Mouse (Mus musculus): ENCODE measurements around the gene Rab11fip5. TPM values are rescaled to one million over a fixed set of nuclear protein-coding genes. Genes with fewer than 3 reads are reported as not detected.

Gene Rab11fip5
- polyA plus RNA-seq, 1 experiment from 2014 or later = 21.1 TPM

DNA sequence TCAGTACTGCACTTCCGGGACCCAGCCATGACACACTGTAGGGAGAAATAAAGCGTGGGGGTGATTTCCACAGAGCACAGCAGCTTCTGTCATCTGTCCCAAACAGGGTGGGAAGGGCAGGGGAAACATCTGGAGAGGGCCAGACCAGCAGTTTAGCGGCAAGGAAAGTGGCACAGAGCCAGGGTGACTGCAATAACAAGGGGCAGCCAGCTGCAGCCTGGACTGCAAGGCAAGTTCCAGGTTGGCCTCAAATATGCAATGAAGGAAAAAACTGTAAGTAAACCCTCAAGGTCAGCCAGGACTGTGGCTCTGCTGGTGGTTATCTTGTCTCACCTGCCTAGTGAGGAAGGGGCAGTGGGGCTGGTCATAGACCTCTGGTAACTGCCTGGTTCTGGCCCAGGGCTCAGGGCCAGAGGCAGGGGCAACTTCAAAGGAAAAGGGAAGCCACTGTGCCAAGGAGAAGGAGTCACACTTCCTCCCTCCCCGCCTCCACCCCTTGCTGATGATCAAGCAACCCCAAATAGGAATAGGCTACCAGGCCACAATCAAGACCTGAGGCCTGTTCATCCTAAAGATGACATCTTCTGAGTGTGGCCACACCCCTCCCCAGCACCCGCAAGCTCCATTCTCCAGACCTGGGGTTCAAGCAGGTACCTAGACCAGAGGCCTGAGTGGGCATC is 5.1 kb downstream of the Rab11fip5 start:
- no peak overlapping the region for H3K27ac ChIP-seq (ENCODE audit: low read length)
- H3K9ac ChIP-seq (ENCODE audit: low read depth, low read length) = no peak overlapping the region
- no peaks in the 10 kb centered on the region for H3K27me3 ChIP-seq (ENCODE audit: control insufficient read depth, insufficient read depth, low read depth, low read length)
- no peak for ATAC-seq
- peaks cover 39% of the 10 kb centered on the region for H3K4me1 ChIP-seq (ENCODE audit: control insufficient read depth, insufficient read depth, low read length)
- no peaks in the 10 kb centered on the region for H3K9me3 ChIP-seq (replicated peaks; ENCODE audit: control insufficient read depth, low read length, poor library complexity, severe bottlenecking)
- WGBS = 77% methylated on average over 5 of the region's 5 CpGs
- no peaks in the 10 kb centered on the region for H3K36me3 ChIP-seq (ENCODE audit: control insufficient read depth, insufficient read depth, low read length)
- H3K4me3 ChIP-seq (ENCODE audit: low read depth, low read length) = no peak overlapping the region
- no peak overlapping the region for H3K4me2 ChIP-seq (ENCODE audit: low read length)

DNA sequence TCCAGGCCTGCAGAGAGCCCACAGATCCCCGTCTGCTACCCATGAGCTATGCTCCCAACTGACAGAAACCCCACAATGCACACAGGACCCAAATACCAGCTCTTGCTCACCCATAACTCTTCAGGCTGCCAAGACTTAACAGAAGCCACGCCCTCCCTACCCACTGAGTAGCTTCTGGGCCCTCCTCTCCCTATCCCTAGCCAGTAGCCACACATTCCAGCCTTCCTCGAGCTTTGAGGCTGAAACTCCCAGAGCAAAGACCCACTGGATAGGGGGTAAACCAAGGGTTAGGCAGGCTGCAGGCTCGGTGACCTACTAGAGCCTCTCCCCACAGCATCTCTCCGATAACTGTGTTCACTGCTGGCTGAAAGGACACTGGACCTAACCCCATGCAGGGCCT is 5.7 kb downstream of the Rab11fip5 start:
- H3K27me3 ChIP-seq (ENCODE audit: control insufficient read depth, insufficient read depth, low read depth, low read length) = no peaks in the 10 kb centered on the region
- no peak overlapping the region for H3K4me2 ChIP-seq (ENCODE audit: low read length)
- no peak overlapping the region for H3K9ac ChIP-seq (ENCODE audit: low read depth, low read length)
- H3K36me3 ChIP-seq (ENCODE audit: control insufficient read depth, insufficient read depth, low read length) = no peaks in the 10 kb centered on the region
- no peak overlapping the region for H3K27ac ChIP-seq (ENCODE audit: low read length)
- no peak for ATAC-seq
- H3K4me1 ChIP-seq (ENCODE audit: control insufficient read depth, insufficient read depth, low read length) = peaks cover 38% of the 10 kb centered on the region
- H3K4me3 ChIP-seq (ENCODE audit: low read depth, low read length) = no peak overlapping the region
- 70% methylated on average over 5 of the region's 5 CpGs for WGBS
- H3K9me3 ChIP-seq (replicated peaks; ENCODE audit: control insufficient read depth, low read length, poor library complexity, severe bottlenecking) = no peaks in the 10 kb centered on the region

GRCm38 (mm10) chr6:85368166-85368565 is 6.3 kb downstream of the Rab11fip5 start:
- H3K27ac ChIP-seq (ENCODE audit: low read length) = no peak overlapping the region
- WGBS = 91% methylated on average over 1 of the region's 1 CpGs
- no peak for ATAC-seq
- H3K4me1 ChIP-seq (ENCODE audit: control insufficient read depth, insufficient read depth, low read length) = peaks cover 33% of the 10 kb centered on the region
- H3K9ac ChIP-seq (ENCODE audit: low read depth, low read length) = no peak overlapping the region
- H3K4me2 ChIP-seq (ENCODE audit: low read length) = no peak overlapping the region
- no peaks in the 10 kb centered on the region for H3K36me3 ChIP-seq (ENCODE audit: control insufficient read depth, insufficient read depth, low read length)
- H3K27me3 ChIP-seq (ENCODE audit: control insufficient read depth, insufficient read depth, low read depth, low read length) = no peaks in the 10 kb centered on the region
- no peaks in the 10 kb centered on the region for H3K9me3 ChIP-seq (replicated peaks; ENCODE audit: control insufficient read depth, low read length, poor library complexity, severe bottlenecking)
- H3K4me3 ChIP-seq (ENCODE audit: low read depth, low read length) = no peak overlapping the region

- Histone ChIP-seq H3K4me2 (ENCODE audit: low read length) (no peak overlapping the region), H3K4me1 (ENCODE audit: control insufficient read depth, insufficient read depth, low read length) (peaks cover 18% of the 10 kb centered on the region), H3K27ac (ENCODE audit: low read length) (no peak overlapping the region), H3K9ac (ENCODE audit: low read depth, low read length) (no peak overlapping the region), H3K4me3 (ENCODE audit: low read depth, low read length) (no peak overlapping the region), H3K27me3 (ENCODE audit: control insufficient read depth, insufficient read depth, low read depth, low read length) (no peaks in the 10 kb centered on the region), H3K36me3 (ENCODE audit: control insufficient read depth, insufficient read depth, low read length) (no peaks in the 10 kb centered on the region), H3K9me3 (replicated peaks; ENCODE audit: control insufficient read depth, low read length, poor library complexity, severe bottlenecking) (no peaks in the 10 kb centered on the region)
- ATAC-seq = no peak
- WGBS = 46% methylated on average over 1 of the region's 1 CpGs
These were observed 8.0 kb downstream of the Rab11fip5 start for GRCm38 (mm10) chr6:85366387-85366786.

DNA sequence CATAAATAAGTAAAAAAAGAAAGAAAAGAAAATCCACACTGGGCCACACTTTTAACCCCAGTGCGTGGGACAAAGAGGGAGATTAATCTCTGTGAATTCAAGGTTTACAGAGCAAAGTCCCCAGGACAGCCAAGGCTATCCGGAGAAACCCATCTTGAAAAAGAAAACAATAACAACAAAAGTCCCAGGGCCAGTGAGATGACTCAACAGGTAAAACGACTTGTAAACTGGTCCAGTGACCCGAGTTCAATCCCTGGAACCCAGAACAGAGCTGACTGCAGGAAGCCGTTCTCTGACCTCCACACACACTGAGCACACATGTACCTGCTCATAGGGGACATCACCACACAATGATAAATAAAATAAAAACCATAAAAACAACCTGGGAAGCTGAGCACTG is 10.0 kb downstream of the Rab11fip5 start:
- peaks cover 15% of the 10 kb centered on the region for H3K4me1 ChIP-seq (ENCODE audit: control insufficient read depth, insufficient read depth, low read length)
- H3K9ac ChIP-seq (ENCODE audit: low read depth, low read length) = no peak overlapping the region
- no peak overlapping the region for H3K4me3 ChIP-seq (ENCODE audit: low read depth, low read length)
- H3K9me3 ChIP-seq (replicated peaks; ENCODE audit: control insufficient read depth, low read length, poor library complexity, severe bottlenecking) = no peaks in the 10 kb centered on the region
- no peak overlapping the region for H3K27ac ChIP-seq (ENCODE audit: low read length)
- no peak overlapping the region for H3K4me2 ChIP-seq (ENCODE audit: low read length)
- no peak for ATAC-seq
- WGBS = 79% methylated on average over 5 of the region's 5 CpGs
- no peaks in the 10 kb centered on the region for H3K36me3 ChIP-seq (ENCODE audit: control insufficient read depth, insufficient read depth, low read length)
- no peaks in the 10 kb centered on the region for H3K27me3 ChIP-seq (ENCODE audit: control insufficient read depth, insufficient read depth, low read depth, low read length)

GRCm38 (mm10) chr6:85363906-85364260 is 10.6 kb downstream of the Rab11fip5 start:
- H3K27me3 ChIP-seq (ENCODE audit: control insufficient read depth, insufficient read depth, low read depth, low read length) = no peaks in the 10 kb centered on the region
- H3K9me3 ChIP-seq (replicated peaks; ENCODE audit: control insufficient read depth, low read length, poor library complexity, severe bottlenecking) = no peaks in the 10 kb centered on the region
- no peak for ATAC-seq
- H3K4me1 ChIP-seq (ENCODE audit: control insufficient read depth, insufficient read depth, low read length) = peaks cover 15% of the 10 kb centered on the region
- no peak overlapping the region for H3K4me2 ChIP-seq (ENCODE audit: low read length)
- H3K36me3 ChIP-seq (ENCODE audit: control insufficient read depth, insufficient read depth, low read length) = no peaks in the 10 kb centered on the region
- H3K4me3 ChIP-seq (ENCODE audit: low read depth, low read length) = no peak overlapping the region
- H3K9ac ChIP-seq (ENCODE audit: low read depth, low read length) = no peak overlapping the region
- no peak overlapping the region for H3K27ac ChIP-seq (ENCODE audit: low read length)
- WGBS = 87% methylated on average over 4 of the region's 4 CpGs

DNA sequence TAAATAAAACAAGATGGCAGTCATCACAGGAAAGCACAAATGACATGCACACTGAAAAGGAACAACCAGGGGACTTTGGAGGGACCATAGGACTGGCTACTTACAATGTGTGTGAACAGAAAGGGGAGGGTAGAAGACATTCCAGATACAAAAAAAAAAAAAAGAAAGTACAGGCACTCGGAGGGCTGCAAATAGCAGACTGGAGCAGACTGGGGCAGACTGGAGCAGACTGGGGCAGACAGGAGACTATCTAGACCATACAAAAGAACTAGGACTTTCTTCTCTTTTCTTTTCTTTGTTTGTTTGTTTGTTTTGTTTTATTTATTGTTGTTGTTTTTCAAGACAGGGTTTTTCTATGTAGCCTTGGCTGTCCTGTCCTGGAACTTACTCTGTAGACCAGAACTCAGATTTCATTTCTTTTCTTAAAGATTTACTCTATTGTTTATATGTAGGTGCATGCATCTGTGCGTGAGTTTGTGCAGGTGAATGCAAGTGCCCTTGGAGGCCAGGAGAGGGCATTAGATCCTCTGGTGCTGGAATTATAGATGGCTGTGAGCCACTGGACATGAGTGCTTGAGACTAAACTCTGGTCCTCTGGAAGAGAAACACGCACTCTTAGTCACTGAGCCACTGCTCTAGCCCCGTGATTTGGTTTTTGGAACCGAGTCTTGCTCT is 11.1 kb downstream of the Rab11fip5 start:
- H3K27ac ChIP-seq (ENCODE audit: low read length) = no peak overlapping the region
- 91% methylated on average over 5 of the region's 5 CpGs for WGBS
- ATAC-seq = no peak
- H3K9me3 ChIP-seq (replicated peaks; ENCODE audit: control insufficient read depth, low read length, poor library complexity, severe bottlenecking) = no peaks in the 10 kb centered on the region
- H3K4me2 ChIP-seq (ENCODE audit: low read length) = no peak overlapping the region
- no peak overlapping the region for H3K9ac ChIP-seq (ENCODE audit: low read depth, low read length)
- H3K36me3 ChIP-seq (ENCODE audit: control insufficient read depth, insufficient read depth, low read length) = no peaks in the 10 kb centered on the region
- no peak overlapping the region for H3K4me3 ChIP-seq (ENCODE audit: low read depth, low read length)
- peaks cover 10% of the 10 kb centered on the region; the same call in 1 of the 2 replicates for H3K4me1 ChIP-seq (ENCODE audit: control insufficient read depth, insufficient read depth, low read length)
- no peaks in the 10 kb centered on the region for H3K27me3 ChIP-seq (ENCODE audit: control insufficient read depth, insufficient read depth, low read depth, low read length)

DNA sequence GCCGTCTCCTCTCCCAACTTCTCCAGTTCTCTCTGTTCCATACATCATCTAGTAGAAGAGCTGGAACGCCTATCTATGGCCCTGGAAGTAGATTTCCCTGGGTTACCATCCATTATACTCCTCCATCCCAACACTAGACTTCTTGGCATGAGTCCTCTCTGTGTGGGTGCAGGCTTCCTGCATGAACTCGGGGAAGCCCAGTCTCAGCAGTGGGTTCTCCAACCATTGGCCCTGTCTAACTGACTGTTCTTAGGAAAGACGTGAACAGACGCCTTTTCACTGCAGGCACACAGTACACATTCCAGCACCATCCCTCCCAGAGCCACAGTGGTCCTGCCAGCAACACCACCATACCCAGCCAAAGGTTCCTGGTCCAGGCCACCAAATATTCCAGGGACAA is 11.8 kb downstream of the Rab11fip5 start:
- no peak overlapping the region for H3K4me3 ChIP-seq (ENCODE audit: low read depth, low read length)
- no peaks in the 10 kb centered on the region for H3K27me3 ChIP-seq (ENCODE audit: control insufficient read depth, insufficient read depth, low read depth, low read length)
- no peaks in the 10 kb centered on the region for H3K9me3 ChIP-seq (replicated peaks; ENCODE audit: control insufficient read depth, low read length, poor library complexity, severe bottlenecking)
- no peak overlapping the region for H3K9ac ChIP-seq (ENCODE audit: low read depth, low read length)
- H3K4me1 ChIP-seq (ENCODE audit: control insufficient read depth, insufficient read depth, low read length) = peaks cover 7% of the 10 kb centered on the region; the same call in 1 of the 2 replicates
- no peak overlapping the region for H3K27ac ChIP-seq (ENCODE audit: low read length)
- ATAC-seq = no peak
- no peak overlapping the region for H3K4me2 ChIP-seq (ENCODE audit: low read length)
- WGBS = 88% methylated on average over 5 of the region's 5 CpGs
- no peaks in the 10 kb centered on the region for H3K36me3 ChIP-seq (ENCODE audit: control insufficient read depth, insufficient read depth, low read length)

DNA sequence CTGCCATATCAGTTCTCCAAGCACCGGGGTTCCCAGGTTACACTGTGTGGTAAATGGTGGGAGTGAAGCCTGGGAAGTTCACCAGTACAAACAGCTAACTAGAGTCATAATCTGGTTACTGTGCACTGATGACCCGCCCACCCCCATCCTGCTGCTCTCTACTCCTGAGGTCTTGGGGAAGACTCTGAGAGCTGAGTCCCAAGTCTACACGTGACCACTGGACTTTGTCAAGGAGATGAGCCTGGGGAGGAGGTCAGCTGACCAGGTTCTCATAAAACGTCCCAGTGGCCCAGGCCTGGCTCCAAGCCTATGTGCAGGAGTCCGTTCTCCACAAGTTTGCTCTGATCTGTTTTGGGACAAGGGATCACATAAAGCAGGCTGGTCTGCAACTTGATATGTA is 14.1 kb downstream of the Rab11fip5 start:
- no peaks in the 10 kb centered on the region for H3K9me3 ChIP-seq (replicated peaks; ENCODE audit: control insufficient read depth, low read length, poor library complexity, severe bottlenecking)
- H3K9ac ChIP-seq (ENCODE audit: low read depth, low read length) = no peak overlapping the region
- WGBS = 89% methylated on average over 5 of the region's 5 CpGs
- no peak overlapping the region for H3K4me2 ChIP-seq (ENCODE audit: low read length)
- no peak overlapping the region for H3K4me3 ChIP-seq (ENCODE audit: low read depth, low read length)
- H3K4me1 ChIP-seq (ENCODE audit: control insufficient read depth, insufficient read depth, low read length) = no peaks in the 10 kb centered on the region
- no peak for ATAC-seq
- H3K36me3 ChIP-seq (ENCODE audit: control insufficient read depth, insufficient read depth, low read length) = no peaks in the 10 kb centered on the region
- no peak overlapping the region for H3K27ac ChIP-seq (ENCODE audit: low read length)
- H3K27me3 ChIP-seq (ENCODE audit: control insufficient read depth, insufficient read depth, low read depth, low read length) = no peaks in the 10 kb centered on the region

Data from midbrain, embryonic 16.5 days (tissue).